Mouse (Mus musculus): ENCODE data around the gene Il25. TPM values are rescaled to one million over a fixed set of nuclear protein-coding genes. Genes with fewer than 3 reads are reported as not detected.

Gene Il25
- total and polyA plus RNA-seq, 3 experiments, result not detected

- in situ Hi-C loops (cut with MboI; ENCODE audit: low pct_ligation_motif_present, low pct_unique_long_range_greater_than_20kb, low sequenced_read_pairs) (loop anchor here (5.0 kb wide), 1 partner anchor 37 kb away; no protein-coding TSS in a partner anchor), dilution Hi-C loops (cut with MboI; ENCODE audit: extremely low pct_ligation_motif_present, extremely low pct_unique_long_range_greater_than_20kb, low sequenced_read_pairs) (no loop called here)
- H3K9me3 ChIP-seq (replicated peaks; ENCODE audit: low read length), result no peaks in the 10 kb centered on the region
- no peaks in the 10 kb centered on the region for H3K36me3 ChIP-seq (replicated peaks in 1 of 2; ENCODE audit: control insufficient read depth in 1 of 2, insufficient read depth in 1 of 2, low read length in 1 of 2)
- H3K79me2 ChIP-seq (replicated peaks; ENCODE audit: control insufficient read depth, extremely low read depth, insufficient read depth, poor library complexity, severe bottlenecking), result no peaks in the 10 kb centered on the region
- no peak overlapping the region for H3K27ac ChIP-seq (ENCODE audit: insufficient read depth, low read depth)
- peaks cover 69% of the 10 kb centered on the region for H3K27me3 ChIP-seq (replicated peaks)
- H3K4me3 ChIP-seq (replicated peaks in 1 of 3; ENCODE audit: low read depth in 2 of 3, low read length in 2 of 3, poor library complexity in 1 of 3), result no peak overlapping the region
- H3K4me1 ChIP-seq (ENCODE audit: control insufficient read depth in 1 of 2, insufficient read depth in 2 of 2), result no peaks in the 10 kb centered on the region
- peak; percentile 60 for DNase-seq (ENCODE audit: extremely low read depth)
- TF ChIP-seq JUND (conservative IDR thresholded peaks at IDR 0.05; ENCODE audit: low read depth, low read length) (no peak), MAFK (IDR thresholded peaks at IDR 0.05; ENCODE audit: insufficient replicate concordance, low read length) (no peak), SMC3 (IDR thresholded peaks at IDR 0.05; ENCODE audit: low read depth, low read length) (peak; percentile 88), USF2 (conservative IDR thresholded peaks at IDR 0.05; ENCODE audit: low read depth, low read length) (no peak), TCF12 (IDR thresholded peaks at IDR 0.05; ENCODE audit: low read depth, low read length) (no peak), JUN (IDR thresholded peaks at IDR 0.05; ENCODE audit: insufficient read depth, low read depth, low read length) (no peak), PAX5 (IDR thresholded peaks at IDR 0.05; ENCODE audit: low read length) (no peak), SIN3A (IDR thresholded peaks at IDR 0.05; ENCODE audit: low read length) (no peak), NELFE (IDR thresholded peaks at IDR 0.05; ENCODE audit: low read depth, low read length) (no peak), HCFC1 (IDR thresholded peaks at IDR 0.05; ENCODE audit: low read depth, low read length) (no peak), CTCF (conservative IDR thresholded peaks at IDR 0.05 in 1 of 2, IDR thresholded peaks at IDR 0.05 in 1 of 2; ENCODE audit: low read depth in 2 of 2, low read length in 2 of 2) (peak; percentile 88 to 94), ETS1 (conservative IDR thresholded peaks at IDR 0.05; ENCODE audit: low read depth, low read length) (no peak), RAD21 (IDR thresholded peaks at IDR 0.05; ENCODE audit: low read depth, low read length) (peak; percentile 80)
- no peak overlapping the region for H3K9ac ChIP-seq (ENCODE audit: insufficient read depth, low read depth)
- no peak overlapping the region for H3K4me2 ChIP-seq (ENCODE audit: insufficient read depth, low read depth, poor library complexity, severe bottlenecking)
Measured at GRCm38 (mm10) chr14:54939434-54940175, 7.1 kb downstream of the Il25 start.

GRCm38 (mm10) chr14:54940176-54940530 lies 7.7 kb downstream of the Il25 start:
- H3K27me3 ChIP-seq (replicated peaks), result peaks cover 64% of the 10 kb centered on the region
- no peak overlapping the region for H3K4me3 ChIP-seq (replicated peaks in 1 of 3; ENCODE audit: low read depth in 2 of 3, low read length in 2 of 3, poor library complexity in 1 of 3)
- in situ Hi-C loops (cut with MboI; ENCODE audit: low pct_ligation_motif_present, low pct_unique_long_range_greater_than_20kb, low sequenced_read_pairs), result no loop called here
- no peak overlapping the region for H3K9ac ChIP-seq (ENCODE audit: insufficient read depth, low read depth)
- peaks cover 0 to 3% of the 10 kb centered on the region in 2 experiments; a peak in 2 of 4 replicates for H3K4me1 ChIP-seq (ENCODE audit: control insufficient read depth in 1 of 2, insufficient read depth in 2 of 2)
- H3K36me3 ChIP-seq (replicated peaks in 1 of 2; ENCODE audit: control insufficient read depth in 1 of 2, insufficient read depth in 1 of 2, low read length in 1 of 2), result no peaks in the 10 kb centered on the region
- H3K4me2 ChIP-seq (ENCODE audit: insufficient read depth, low read depth, poor library complexity, severe bottlenecking), result no peak overlapping the region
- no peaks in the 10 kb centered on the region for H3K79me2 ChIP-seq (replicated peaks; ENCODE audit: control insufficient read depth, extremely low read depth, insufficient read depth, poor library complexity, severe bottlenecking)
- no peak for TF ChIP-seq MEF2A (IDR thresholded peaks at IDR 0.05; ENCODE audit: borderline replicate concordance, low read depth, low read length)
- TF ChIP-seq PAX5 (IDR thresholded peaks at IDR 0.05; ENCODE audit: low read length), result no peak
- no peak for TF ChIP-seq IRF4 (IDR thresholded peaks at IDR 0.05; ENCODE audit: low read depth, low read length)
- TF ChIP-seq SIN3A (IDR thresholded peaks at IDR 0.05; ENCODE audit: low read length), result no peak
- no peak for TF ChIP-seq GABPA (IDR thresholded peaks at IDR 0.05; ENCODE audit: insufficient replicate concordance, low read depth, low read length)
- TF ChIP-seq HCFC1 (IDR thresholded peaks at IDR 0.05; ENCODE audit: low read depth, low read length), result no peak
- TF ChIP-seq MAFK (IDR thresholded peaks at IDR 0.05; ENCODE audit: insufficient replicate concordance, low read length), result no peak
- no peak for TF ChIP-seq POLR2AphosphoS2 (IDR thresholded peaks at IDR 0.05; ENCODE audit: low read depth, low read length)
- no peak for TF ChIP-seq TCF12 (IDR thresholded peaks at IDR 0.05; ENCODE audit: low read depth, low read length)
- TF ChIP-seq USF2 (conservative IDR thresholded peaks at IDR 0.05; ENCODE audit: low read depth, low read length), result no peak
- TF ChIP-seq MYC (IDR thresholded peaks at IDR 0.05; ENCODE audit: low read depth, low read length), result no peak
- no peak for TF ChIP-seq UBTF (IDR thresholded peaks at IDR 0.05; ENCODE audit: low read depth, low read length)
- no peak for TF ChIP-seq E2F4 (IDR thresholded peaks at IDR 0.05; ENCODE audit: insufficient replicate concordance, low read depth, low read length)
- TF ChIP-seq ZNF384 (IDR thresholded peaks at IDR 0.05; ENCODE audit: low read depth, low read length), result no peak
- no peak for DNase-seq (ENCODE audit: extremely low read depth)
- dilution Hi-C loops (cut with MboI; ENCODE audit: extremely low pct_ligation_motif_present, extremely low pct_unique_long_range_greater_than_20kb, low sequenced_read_pairs), result no loop called here
- H3K9me3 ChIP-seq (replicated peaks; ENCODE audit: low read length), result no peaks in the 10 kb centered on the region
- H3K27ac ChIP-seq (ENCODE audit: insufficient read depth, low read depth), result no peak overlapping the region

All from CH12.LX (cell line).